Mouse (Mus musculus) neutrophil, adult 83 days (primary cell): ENCODE results near the gene Ano7. TPM values are rescaled to one million over a fixed set of nuclear protein-coding genes. Genes with fewer than 3 reads are reported as not detected.

Experiments
- total RNA-seq, 2 experiments: library from RNA; stranded (reverse); gene quantifications; one replicate each; pipeline ENCODE4 v1.2.4; 2023

Ano7 gene
- not detected for total RNA-seq

DNA sequence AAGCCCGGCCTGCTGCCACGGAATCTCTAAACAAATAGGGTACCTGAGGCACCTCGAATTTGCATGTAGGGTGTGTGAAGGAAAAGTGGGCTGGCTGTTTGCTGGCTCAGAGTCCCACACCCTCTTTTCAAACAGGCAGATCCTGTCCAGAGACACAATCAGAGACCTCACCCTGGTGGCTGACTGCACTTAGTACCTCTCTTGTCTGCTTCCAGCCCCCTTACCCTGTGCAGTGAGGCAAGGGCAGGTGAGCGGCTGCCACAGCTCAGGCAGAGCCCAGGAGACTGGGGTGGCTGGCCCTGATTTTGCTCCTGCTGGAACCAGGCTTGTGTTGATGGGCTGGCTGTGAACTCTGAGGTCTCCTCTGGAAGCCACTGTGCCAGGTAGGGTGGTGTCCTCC is at the start of gene Ano7:
TSS of gene Ano7 (plus strand) at position 266 of the 400 bp plus-strand sequence.

DNA sequence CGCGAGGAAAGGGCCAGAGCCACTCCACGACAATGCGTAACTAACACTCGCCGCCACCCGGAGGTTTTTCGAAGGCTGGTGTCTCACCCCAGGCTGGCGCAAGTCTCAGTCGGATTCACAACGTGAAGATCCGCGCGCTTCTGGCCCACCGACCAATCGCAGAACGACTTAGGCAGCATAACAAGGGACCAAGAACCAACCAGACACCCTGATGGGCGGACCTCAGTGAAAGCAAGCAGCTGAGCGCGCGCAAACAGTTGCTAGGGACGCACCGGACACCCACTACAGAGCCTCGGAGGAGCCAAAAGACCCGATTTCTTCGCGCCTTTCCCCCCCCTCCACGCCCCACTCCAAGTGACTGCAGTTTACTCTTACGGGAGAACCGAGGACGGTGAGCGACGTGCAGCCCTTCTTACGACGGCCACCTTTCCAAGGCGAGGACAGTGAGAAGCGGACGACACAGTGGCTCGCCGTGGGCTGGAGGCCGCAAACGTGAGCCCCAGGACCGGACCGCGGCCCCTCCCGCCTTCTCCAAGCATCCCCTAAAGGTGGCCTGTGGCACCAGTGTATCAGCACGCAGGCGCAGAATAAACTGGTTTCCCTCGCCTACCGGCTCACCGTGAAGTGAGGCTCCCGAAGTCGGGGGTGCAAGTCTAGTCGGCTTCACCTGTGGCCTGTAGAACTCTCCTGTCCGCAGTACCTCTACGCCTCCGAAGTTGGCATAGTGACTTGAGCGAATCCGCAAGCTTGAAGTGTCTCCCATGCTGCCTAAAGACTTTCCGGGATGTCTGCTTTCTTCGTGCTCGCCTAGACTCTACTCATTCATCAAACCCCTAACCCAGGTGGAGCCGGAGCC is 30.9 kb upstream of the Ano7 start, which contains the start of the genes Ppp1r7 and Pask:
TSS of gene Ppp1r7 (plus strand) at position 207 of the 856 bp plus-strand sequence.
TSS of gene Pask (minus strand) at position 835 of the 856 bp plus-strand sequence.

Other genes with a start within 250 kb of the Ano7 start
- gene Agxt, start 238.7 kb upstream of the Ano7 start, total RNA-seq = not detected
- not detected for gene 2310007B03Rik, start 213.0 kb upstream of the Ano7 start, total RNA-seq
- not detected for gene Crocc2, start 205.2 kb upstream of the Ano7 start, total RNA-seq
- 1 to 10 TPM; 3.6 to 5.4 TPM for gene Sned1, start 138.1 kb upstream of the Ano7 start, total RNA-seq
- 10 to 100 TPM; 10.2 to 10.9 TPM for gene Mterf4, start 68.0 kb upstream of the Ano7 start, total RNA-seq
- gene Ppp1r7, start 31.1 kb upstream of the Ano7 start, total RNA-seq = 10 to 100 TPM; 13.4 to 20.1 TPM
- 10 to 100 TPM; 10.7 to 15.0 TPM for gene Pask, start 30.4 kb upstream of the Ano7 start, total RNA-seq
- gene Hdlbp, start 104.9 kb downstream of the Ano7 start, total RNA-seq = 100 to 1,000 TPM; 146 to 147 TPM
- 1 to 10 TPM; 2.0 to 2.5 TPM for gene Farp2, start 138.1 kb downstream of the Ano7 start, total RNA-seq